Mouse (Mus musculus): ENCODE measurements around the gene Cand2. TPM values are rescaled to one million over a fixed set of nuclear protein-coding genes. Genes with fewer than 3 reads are reported as not detected.

The Cand2 gene
- total RNA-seq, 2 experiments from 2014 or later = 5.6 to 6.1 TPM

DNA sequence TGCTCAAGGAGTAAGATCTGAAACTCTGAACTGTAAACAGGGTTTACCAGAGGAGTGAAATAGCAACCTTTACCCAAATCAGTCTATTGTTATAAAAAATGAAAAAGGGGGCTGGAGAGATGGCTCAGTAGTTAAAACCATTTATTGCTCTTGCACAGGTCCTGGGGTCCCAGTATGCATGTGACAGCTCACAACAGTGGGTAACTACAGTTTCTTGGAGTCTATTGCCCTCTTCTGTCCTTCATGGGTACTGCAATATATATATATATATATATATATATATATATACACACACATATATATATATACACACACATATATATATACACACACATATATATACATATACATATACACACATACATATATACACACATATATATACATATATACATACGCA lies 1.7 kb upstream of the Cand2 start:
- no peak for DNase-seq (ENCODE audit: low spot score in 2 of 2)

DNA sequence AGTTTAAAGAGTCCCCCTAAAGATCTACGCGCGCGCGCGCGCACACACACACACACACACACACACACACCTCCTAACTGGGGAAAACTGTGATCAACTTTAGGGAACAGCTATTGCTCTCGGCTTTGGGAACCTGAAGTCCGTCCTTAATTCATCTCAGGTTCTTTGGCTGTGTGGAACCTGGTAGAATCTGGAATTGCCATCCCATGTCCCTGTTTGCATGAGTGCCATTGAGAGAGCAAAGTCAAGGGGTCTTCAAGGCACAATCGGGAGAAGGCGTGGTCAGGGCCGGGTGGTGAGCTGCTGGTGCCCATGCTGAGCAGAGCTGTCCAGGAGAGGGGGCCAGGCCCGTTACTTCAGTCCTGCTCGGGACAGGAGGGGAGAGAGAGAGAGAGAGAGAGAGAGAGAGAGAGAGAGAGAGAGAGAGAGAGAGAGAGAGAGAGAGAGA lies 348 bp upstream of the Cand2 start:
- peak; percentile 26 to 38 for DNase-seq (ENCODE audit: low spot score in 2 of 2)

DNA sequence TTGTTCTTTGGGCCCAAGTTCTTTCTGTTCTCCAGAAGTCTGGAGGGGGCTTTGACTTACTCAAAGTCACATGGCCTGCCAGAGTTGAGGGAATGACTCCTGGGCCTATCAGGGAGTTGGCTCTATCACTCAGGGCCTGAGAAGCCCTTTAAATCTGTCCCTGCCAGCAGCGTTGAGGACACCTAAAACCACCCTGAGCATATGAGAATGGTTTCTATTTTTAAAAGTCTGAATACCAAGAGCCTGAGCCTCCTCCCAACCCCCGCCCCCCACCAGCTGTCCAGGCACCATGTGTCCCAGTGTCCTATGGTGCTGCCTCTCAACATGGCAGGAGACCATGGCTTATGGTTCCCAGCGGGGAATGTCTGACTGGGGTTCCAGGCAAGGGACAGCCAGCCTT lies 1.5 kb downstream of the Cand2 start:
- no peak for DNase-seq (ENCODE audit: low spot score in 2 of 2)

DNA sequence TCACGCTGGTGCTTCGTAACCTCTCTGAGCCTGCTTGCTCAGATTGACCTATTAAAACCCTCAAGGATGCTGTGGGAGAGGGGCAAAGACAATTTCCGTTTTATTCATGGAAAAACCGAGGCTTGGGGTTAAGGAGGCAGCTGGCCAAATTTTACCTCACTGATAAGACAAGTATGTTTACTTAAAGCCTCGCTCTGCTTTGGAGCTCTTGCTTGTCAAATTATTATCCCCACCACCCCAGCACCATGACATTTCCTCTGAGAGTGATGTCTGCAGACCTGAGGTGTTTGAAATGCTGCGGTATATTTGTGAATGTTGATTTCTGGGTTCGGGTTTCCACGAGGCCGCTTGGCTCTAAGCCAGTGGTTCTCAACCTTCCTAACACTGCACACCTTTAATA lies 2.0 kb downstream of the Cand2 start:
- DNase-seq (ENCODE audit: low spot score in 2 of 2) = no peak

DNA sequence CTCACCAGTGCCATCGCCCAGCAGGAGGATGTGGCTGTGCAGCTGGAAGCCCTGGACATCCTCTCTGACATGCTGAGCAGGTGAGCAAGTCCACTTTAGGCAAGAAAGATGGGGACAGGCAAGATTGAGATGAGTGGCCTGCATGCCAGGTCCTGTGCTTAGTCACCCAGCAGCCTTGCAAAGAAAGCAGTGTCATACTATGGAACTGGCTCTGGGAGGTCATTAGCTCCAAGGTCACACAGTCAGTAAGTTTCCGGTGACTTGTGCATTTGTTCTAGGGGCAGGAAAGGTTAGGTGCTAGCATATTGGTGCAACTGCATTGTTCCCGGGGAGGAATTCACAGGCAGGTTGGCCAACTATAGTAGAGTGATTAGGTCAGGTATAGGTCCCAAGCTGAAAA lies 8.4 kb downstream of the Cand2 start:
- no peak for DNase-seq (ENCODE audit: low spot score in 2 of 2)

DNA sequence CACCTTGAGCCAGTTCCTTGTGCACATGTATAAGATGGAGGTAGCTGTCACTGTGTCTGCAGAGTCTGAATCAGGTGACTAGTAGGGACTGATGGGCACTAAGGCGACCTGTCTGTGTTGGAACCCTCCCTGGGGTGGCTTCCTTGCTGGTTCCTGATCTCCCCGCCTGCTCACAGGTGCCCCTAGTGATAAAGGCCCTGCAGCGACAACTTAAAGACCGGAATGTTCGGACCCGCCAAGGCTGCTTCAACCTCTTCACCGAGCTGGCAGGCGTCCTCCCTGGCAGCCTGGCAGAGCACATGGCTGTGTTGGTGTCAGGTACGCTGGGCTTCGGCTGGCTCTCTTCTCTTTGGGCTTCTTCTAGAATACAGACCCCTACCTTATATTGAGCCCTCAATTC lies 16.7 kb downstream of the Cand2 start:
- no peak for DNase-seq (ENCODE audit: low spot score in 2 of 2)

DNA sequence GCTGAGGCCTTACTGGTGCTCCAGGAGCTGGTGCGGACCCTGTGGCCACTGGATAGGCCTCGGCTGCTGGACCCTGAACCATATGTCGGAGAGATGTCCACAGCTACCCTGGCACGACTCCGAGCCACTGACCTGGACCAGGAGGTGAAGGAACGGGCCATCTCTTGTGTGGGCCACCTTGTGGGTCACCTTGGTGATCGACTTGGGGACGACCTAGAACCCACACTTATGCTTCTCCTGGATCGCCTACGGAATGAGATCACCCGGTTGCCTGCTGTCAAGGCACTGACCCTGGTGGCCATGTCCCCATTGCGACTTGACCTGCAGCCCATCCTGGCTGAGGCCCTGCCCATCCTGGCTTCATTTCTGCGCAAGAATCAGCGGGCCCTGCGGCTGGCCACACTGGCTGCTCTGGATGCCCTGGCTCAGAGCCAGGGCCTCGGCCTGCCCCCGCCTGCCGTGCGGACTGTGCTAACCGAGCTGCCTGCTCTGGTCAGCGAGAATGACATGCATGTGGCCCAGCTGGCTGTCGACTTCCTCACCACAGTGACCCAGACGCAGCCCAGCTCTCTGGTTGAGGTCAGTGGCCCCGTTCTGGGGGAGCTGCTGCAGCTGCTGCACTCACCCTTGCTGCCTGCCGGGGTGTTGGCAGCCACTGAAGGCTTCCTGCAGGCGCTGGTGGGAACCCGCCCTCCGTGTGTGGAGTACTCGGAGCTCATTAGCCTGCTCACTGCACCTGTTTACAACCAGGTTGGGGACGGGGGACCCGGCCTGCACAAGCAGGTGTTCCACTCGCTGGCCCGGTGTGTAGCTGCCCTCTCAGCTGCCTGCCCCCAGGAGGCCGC lies 17.7 kb downstream of the Cand2 start:
- DNase-seq (ENCODE audit: low spot score in 2 of 2) = peak; percentile 21 to 27

DNA sequence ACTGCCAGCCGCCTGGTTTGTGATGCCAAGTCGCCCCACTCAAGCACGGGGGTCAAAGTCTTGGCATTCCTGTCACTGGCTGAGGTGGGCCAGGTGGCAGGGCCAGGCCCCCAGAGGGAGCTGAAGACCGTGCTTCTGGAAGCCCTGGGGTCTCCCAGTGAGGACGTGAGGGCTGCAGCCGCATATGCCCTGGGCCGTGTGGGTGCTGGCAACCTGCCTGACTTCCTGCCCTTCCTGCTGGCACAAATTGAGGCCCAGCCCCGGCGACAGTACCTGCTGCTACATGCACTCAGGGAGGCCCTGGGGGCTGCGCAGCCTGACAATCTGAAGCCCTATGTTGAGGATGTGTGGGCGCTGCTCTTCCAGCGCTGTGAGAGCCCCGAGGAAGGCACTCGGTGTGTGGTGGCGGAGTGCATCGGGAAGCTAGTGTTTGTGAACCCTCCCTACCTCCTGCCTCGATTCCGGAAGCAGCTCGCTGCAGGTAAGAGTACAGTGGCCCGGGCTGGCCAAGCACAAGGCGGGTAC lies 18.4 kb downstream of the Cand2 start:
- DNase-seq (ENCODE audit: low spot score in 2 of 2) = no peak

DNA sequence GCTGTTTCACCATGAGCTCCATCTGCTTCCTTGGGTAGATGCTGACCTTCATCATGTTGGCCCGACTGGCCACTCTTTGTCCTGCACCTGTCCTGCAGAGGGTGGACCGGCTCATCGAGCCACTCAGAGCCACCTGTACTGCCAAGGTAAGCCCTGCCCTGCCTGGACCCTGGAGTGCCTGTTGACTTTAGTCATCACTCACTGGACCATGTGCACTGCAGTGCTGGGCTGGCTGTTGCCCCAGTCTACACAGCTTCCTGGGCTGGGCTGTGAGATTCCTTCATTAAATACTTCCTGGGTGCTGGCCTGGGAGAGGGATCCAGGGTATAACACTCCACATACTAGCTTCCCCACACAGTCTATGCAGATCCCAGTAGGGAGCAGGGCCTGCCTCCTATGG lies 27.5 kb downstream of the Cand2 start:
- no peak for DNase-seq (ENCODE audit: low spot score in 2 of 2)

DNA sequence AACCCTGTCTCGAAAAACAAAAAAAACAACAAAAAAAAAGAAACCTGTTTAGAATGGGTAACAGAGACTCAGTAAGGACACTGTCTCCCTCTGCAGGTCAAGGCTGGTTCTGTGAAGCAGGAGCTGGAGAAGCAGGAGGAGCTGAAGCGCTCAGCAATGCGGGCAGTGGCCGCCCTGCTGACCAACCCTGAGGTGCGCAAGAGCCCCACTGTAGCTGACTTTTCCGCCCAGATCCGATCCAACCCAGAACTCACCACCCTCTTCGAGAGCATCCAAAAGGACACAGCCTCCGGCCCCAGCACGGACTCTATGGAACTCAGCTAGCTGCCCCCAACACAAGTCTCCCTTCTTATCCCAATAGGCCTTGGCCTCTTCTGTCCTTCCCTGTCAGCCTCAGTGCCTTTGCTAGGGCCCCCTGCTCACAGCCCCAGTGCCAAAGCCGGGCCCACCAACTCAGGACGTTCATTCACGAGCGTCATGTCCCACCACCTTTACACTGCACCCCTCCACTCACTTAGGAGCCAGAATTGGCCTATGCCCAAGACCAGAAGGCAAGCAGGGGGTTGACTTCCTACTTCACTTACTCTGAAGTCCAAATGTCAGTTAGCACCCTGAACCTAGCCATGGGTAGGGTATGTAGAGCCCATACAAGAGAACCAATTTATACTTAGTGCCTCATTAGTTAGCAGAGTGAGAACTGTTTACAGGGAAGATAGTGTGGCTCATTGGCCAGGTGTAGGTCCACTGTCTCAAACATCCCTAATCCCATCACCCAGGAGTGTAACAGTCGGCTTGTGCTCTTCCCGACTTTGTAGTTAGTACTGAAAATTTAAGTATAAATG lies 29.4 kb downstream of the Cand2 start:
- DNase-seq (ENCODE audit: low spot score in 2 of 2) = peak; percentile 80 to 81

DNA sequence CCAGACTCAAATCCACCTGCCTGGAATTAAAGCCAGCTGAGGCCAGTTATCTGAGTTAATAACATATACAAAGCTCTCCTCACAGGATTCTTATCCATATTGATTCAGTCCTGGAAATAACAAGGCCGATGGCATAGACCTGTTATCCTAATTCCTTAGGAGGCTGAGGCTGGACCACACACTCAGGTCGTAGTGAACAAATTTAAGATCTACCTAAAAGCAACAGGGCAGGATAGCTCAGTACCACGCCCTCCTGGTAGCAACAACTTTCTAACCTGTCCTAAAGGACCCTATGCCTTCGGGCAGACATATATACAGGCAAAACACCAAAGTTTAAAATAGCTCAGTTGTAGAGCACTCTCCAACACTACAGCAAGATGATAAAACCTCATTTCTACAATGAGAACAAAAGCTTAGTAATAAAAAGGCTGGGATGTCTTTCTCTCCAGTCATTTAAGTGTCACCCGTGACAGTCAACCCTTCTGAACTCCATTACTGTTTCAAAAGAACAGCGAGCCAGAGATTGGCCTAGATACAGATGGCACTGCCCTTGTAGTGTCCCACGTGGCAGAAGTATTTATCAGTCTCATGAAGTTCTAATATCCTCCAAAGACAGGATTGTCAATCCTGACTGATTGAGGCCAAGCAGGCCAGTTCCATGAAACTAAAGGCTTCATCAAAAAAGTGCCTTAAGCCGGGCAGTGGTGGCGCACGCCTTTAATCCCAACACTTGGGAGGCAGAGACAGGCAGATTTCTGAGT lies 30.3 kb downstream of the Cand2 start:
- DNase-seq (ENCODE audit: low spot score in 2 of 2) = no peak

DNA sequence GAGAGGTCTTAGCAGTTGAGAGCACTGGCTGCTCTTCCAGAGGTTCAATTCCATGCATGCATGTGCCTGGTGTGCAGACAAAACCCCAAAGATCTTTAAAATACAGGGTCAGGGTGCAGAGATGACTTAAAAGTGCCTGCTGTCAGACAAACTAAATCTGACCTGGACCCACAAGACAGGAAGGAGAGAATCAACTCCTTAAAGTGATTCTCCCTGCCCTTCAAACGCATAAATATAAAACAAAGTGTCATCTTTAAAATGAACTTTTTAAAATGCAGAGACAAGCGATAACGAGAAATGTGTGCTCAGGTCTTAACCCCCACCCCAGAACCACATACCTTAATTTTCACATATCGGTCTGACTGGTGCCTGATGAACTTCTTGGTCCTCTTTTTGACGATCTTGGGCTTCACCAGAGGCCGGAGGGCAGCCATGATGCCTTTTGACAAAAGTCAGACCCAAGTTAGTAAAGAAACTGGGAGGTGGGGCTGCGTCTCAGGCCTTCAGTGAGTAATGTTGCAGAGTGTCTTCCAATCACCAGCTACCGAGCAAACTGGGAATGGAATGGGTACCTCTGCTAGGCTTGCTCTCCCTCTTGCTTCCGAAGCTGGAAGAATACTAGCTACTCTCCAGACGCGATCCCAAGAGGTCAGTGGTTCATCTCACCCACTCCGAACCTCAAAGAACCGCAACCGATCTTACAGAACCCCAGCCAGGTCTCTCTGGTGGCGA lies 33.3 kb downstream of the Cand2 start:
- DNase-seq (ENCODE audit: low spot score in 2 of 2) = no peak

DNA sequence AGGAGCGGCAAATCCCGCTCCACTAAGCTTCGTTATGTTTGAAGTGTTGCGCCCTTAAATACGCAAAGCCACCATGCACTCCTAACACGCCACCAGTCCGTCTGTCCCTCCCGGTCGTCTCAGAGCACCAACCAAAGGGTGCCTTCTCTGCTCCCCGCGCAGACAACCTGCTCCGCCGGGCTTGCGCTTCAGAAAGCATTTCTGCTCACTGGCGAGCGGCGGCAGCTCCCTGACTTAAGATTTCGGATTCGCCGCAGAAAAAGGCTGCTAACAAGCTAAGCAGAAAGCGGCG lies 33.8 kb downstream of the Cand2 start:
- DNase-seq (ENCODE audit: low spot score in 2 of 2) = no peak

DNA sequence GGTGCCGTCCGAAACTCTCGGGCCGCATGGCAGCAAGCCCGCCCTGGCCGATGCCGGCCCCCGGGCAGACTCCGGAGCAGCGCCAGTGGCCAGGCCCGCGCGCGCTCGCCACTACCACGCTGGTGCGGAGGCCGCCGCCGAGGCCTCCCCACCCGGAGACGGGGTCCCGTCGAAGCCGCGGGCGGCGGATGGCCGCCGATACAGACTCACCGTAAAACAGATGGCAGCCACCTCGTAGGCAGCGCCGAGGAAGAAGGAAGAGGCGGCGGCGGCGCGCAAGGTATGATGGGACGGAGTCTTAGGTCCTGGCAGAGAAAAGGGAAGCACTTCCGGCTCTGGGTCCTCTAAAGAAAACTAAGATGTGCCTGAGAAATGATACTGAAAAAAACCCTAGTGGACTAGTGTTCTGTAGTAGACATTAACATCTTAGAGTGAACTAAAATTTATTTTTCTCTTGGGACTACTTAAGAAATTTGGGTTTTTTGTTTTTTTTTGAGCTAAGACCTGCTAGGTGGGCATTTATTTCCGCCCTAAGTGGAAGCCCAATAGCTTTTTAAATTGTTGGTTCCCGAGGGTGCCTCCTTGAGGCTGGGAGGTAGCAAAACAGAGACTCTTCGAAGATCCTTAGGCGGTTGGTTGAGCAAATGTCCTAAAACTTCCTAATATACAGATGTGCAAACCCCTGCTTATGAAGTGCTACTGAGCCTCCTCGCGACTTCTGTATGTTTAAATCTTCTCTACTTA lies 34.3 kb downstream of the Cand2 start, which contains the start of gene Rpl32:
TSS of gene Rpl32 (minus strand) at position 260 of the 744 bp plus-strand sequence.
- DNase-seq (ENCODE audit: low spot score in 2 of 2) = peak; percentile 86 to 88

DNA sequence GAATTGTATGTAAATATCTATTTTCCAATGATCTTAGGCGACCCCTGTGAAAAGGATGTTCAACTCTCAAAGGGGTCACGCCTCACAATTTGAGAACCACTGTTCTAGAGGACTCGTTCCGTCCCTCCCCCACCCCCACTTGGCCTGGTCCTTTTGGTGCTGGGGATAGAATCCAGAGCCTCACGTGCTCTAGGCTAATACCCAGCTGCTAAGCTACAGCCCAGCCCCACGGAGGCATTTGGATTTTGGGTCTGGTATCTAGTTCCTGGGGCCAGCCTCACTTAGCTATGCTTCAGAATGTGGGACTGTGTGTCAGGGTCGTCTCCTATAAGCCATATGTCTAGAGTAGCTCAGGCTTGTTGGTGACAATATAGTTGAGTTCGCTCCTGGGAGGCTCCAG lies 37.3 kb downstream of the Cand2 start:
- no peak for DNase-seq (ENCODE audit: low spot score in 2 of 2)

DNA sequence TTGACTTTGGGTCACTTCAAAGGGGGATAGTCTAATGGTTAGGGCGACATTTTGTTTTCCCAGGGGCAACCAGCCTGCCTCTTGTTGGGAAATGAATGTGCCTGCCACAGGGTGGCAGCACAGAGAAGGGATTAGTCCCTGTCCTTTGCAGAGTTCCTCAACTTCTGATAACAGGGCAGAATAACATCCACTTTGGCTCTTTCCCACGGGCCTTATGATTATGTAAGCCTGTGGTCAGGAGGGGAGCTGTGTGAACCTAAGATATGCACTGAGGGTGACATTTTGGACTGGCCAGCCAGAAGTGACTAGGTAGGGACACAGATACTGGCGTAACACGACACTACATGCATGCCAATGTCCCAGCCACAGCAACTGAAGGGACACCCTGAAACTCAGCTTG lies 39.8 kb downstream of the Cand2 start:
- DNase-seq (ENCODE audit: low spot score in 2 of 2) = peak; percentile 53 to 66

DNA sequence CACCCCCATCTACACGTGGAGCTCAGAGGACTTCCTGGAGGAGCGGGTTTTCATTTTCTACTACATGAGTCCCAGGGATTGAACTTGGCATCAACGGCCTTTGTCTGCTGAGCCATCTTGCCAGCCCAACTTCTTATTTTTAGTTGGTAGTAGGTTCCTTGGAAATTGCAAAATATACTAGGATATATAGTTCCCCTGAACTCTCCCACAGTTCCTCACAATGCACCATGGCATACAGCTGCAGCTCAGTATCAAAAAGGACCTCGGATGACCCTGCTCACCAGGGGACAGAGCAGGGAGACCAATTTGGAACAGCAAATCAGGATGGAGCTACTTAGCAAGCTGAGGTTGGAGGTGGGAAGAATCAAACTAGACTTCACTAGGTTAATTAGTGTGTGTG lies 40.7 kb downstream of the Cand2 start:
- no peak for DNase-seq (ENCODE audit: low spot score in 2 of 2)

DNA sequence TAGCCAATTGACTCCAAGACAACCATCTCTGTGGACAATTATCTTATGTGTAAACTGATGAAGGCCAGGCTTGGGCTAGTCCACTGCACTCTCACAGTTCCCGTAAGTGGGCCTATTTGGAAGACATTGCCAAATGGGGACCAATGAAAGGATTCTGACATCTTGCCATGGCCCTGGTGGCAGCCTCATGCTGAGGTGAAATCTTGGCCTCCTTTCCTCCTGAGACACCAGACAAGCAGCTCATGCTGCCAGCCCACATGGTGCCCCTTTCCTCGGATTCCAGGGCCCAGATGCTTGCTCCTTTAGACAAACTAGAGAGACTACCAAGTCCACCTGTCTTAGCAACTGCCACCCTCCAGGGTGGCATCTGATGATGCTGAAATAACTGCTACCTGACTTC lies 43.8 kb downstream of the Cand2 start:
- DNase-seq (ENCODE audit: low spot score in 2 of 2) = no peak

DNA sequence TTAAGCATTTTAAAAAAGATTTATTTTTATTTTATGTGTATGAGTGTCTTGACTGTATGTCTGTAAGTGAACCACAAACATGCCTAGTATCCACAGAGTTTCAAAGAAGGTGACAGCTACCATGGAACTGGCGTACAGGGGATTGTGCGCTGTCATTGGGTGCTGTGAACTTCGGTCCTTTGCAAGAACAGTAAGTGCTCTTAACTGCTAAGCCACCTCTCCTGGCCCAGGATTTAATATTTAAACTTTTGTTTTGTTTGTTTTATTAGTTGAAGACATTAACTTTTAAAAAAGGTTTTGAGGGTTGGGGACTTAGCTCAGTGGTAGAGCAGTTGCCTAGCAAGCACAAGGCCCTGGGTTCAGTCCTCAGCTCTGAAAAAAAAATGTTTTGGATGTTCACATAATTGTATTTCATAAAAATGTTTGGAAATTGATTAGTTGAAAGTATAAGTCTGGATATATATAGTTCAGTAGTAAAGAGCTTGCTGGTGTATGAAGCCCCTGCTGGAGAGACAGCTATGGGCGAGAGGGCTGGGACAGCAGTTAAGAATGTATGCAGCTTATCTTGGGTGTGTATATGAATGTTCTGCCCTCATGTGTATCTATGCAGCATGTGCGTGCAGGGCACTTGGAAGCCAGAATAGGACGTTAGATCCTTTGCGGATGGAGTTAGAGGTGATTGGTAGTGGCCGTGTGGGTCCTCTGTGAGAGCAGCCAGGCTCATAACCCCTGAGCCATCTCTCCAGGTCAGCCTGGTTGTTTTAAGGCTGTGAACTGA lies 47.1 kb downstream of the Cand2 start:
- DNase-seq (ENCODE audit: low spot score in 2 of 2) = no peak

All from layer of hippocampus, postnatal 10 days (tissue).